Mouse (Mus musculus): ENCODE data around the gene Shld1.

The Shld1 gene

GRCm38 (mm10) chr2:132725376-132725905 lies 38.7 kb downstream of the Shld1 start:
- DNase-seq = no peak

GRCm38 (mm10) chr2:132726156-132726555 lies 39.4 kb downstream of the Shld1 start:
- DNase-seq = no peak

GRCm38 (mm10) chr2:132732940-132733339 lies 46.2 kb downstream of the Shld1 start:
- DNase-seq = no peak

- DNase-seq = no peak
These were observed 47.2 kb downstream of the Shld1 start for GRCm38 (mm10) chr2:132733603-132734573.

GRCm38 (mm10) chr2:132738816-132739432 lies 52.2 kb downstream of the Shld1 start:
- no peak for DNase-seq

GRCm38 (mm10) chr2:132741862-132742347 lies 55.2 kb downstream of the Shld1 start:
- peak; percentile 5 for DNase-seq

GRCm38 (mm10) chr2:132744866-132745265 lies 58.1 kb downstream of the Shld1 start:
- DNase-seq = no peak

GRCm38 (mm10) chr2:132746108-132746507 lies 59.4 kb downstream of the Shld1 start:
- DNase-seq = no peak

- DNase-seq = no peak
These were observed 64.0 kb downstream of the Shld1 start for GRCm38 (mm10) chr2:132750726-132751125.

GRCm38 (mm10) chr2:132751141-132752066 lies 64.7 kb downstream of the Shld1 start:
- peak; percentile 3 for DNase-seq

GRCm38 (mm10) chr2:132752398-132752797 lies 65.7 kb downstream of the Shld1 start:
- DNase-seq = no peak

GRCm38 (mm10) chr2:132753137-132753536 lies 66.4 kb downstream of the Shld1 start:
- DNase-seq = no peak

GRCm38 (mm10) chr2:132757911-132758310 lies 71.2 kb downstream of the Shld1 start:
- DNase-seq = no peak

GRCm38 (mm10) chr2:132770822-132771221 lies 84.1 kb downstream of the Shld1 start:
- no peak for DNase-seq

- no peak for DNase-seq
These were observed 94.2 kb downstream of the Shld1 start, which contains the start of gene Chgb for GRCm38 (mm10) chr2:132780978-132781377. Chgb (plus strand) TSS chr2:132781278.

- peak; percentile 95 for DNase-seq
These were observed 94.8 kb downstream of the Shld1 start for GRCm38 (mm10) chr2:132781439-132782068.

- DNase-seq = no peak
These were observed 97.3 kb downstream of the Shld1 start for GRCm38 (mm10) chr2:132784039-132784438.

GRCm38 (mm10) chr2:132793441-132794203 lies 106.9 kb downstream of the Shld1 start:
- no peak for DNase-seq

GRCm38 (mm10) chr2:132794204-132794586 lies 107.5 kb downstream of the Shld1 start:
- no peak for DNase-seq

Measured in embryo, embryonic 11 days (tissue).